Mouse (Mus musculus) adrenal gland, postnatal 25 days (tissue): ENCODE results near the gene Sae1. TPM values are rescaled to one million over a fixed set of nuclear protein-coding genes. Genes with fewer than 3 reads are reported as not detected.

ENCODE experiments used
- DNase-seq: peaks from one replicate; pipeline ENCODE4 v3.0.0; 2021; ENCODE audit warnings: mixed read lengths
- total RNA-seq: library from RNA; stranded (reverse); gene quantifications from 2 replicates; pipeline ENCODE4 v1.2.3, GENCODE M21; 2021

Gene Sae1
- total RNA-seq, 1 experiment from 2014 or later: 74.1 TPM

DNA sequence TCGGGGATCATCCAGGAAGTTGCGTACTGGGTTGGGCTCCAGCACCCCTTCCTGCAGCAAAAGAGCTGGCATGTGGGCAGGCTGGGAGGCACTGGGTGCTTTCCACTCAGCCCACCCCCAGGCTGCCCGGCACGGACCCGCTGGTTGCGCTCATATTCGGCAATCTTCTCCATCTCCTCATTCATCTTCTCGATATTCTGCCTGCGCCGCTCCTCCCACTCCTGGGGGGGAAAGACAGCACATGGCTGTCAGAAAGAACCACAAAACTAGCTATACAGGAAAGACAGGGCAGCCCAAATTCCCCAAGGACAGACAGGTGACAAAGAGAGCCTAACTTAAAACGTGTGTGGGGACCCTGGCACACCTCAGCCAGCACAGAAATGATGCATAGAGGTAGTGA is 106.9 kb downstream of the Sae1 start:
- no peak for DNase-seq

DNA sequence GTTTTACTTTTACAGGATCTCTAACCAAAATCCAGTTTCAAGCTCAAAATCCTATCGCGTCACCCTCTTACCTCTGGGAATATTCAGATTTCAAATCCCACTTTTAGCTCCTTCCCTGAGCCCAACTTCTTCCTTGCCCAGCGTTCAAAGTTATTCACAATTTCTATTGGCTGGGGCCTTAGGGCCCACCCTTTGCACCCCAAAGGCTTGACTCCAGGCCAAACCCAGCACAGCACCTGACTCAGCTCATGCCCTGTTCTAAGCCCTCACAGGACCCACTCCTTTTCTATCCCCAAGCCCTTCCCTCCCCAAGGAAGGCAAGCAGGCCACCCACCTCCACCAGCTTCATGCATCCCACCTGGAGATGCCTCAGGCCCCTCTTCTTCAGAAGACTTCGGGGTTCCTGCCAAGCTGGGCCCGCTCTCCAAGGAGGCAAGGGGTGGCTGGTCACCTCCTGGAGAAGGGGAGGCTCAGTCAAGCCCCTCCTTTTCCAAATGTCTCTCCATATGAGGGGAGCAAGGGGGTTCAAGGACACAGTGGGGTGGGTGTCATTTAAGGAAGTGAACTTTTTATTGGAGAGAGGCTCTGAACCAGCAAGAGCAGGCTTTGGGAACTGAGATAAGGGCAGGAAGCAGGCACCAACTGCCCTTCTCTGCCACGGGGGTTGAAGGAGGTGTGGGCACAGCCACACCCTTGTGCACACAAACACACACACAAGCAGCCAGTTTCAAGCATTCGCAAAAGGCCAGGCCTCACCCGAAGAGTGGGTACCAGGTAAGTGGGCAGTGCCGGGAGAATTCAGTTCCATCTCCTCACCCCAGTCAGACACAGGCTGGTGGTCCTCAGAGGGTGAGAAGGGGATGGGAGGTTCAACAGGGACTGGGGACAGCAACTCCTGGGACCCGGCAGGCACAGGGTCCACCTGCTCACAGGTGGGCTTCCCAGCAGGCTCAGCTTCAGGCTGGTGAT is 112.4 kb downstream of the Sae1 start:
- no peak for DNase-seq

DNA sequence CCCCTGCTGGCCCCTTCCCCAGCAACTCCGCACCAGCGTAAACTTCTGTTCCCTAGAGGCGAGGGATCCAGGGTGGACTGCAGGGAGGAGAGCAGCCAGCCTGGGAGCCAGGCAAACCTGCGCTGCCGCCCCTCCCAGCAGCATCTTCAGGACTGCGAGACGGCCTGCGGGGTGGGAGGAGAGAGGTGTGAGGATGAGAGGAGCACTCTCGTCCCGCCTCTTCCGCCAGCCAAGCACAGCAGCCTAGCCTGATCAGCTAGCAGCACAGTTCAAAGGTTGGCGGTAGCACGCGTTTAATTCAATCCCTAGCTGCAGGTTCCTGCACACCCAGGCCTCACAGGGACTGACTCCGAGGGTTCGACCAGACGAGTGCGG is 113.9 kb downstream of the Sae1 start:
- DNase-seq: peak; percentile 64

DNA sequence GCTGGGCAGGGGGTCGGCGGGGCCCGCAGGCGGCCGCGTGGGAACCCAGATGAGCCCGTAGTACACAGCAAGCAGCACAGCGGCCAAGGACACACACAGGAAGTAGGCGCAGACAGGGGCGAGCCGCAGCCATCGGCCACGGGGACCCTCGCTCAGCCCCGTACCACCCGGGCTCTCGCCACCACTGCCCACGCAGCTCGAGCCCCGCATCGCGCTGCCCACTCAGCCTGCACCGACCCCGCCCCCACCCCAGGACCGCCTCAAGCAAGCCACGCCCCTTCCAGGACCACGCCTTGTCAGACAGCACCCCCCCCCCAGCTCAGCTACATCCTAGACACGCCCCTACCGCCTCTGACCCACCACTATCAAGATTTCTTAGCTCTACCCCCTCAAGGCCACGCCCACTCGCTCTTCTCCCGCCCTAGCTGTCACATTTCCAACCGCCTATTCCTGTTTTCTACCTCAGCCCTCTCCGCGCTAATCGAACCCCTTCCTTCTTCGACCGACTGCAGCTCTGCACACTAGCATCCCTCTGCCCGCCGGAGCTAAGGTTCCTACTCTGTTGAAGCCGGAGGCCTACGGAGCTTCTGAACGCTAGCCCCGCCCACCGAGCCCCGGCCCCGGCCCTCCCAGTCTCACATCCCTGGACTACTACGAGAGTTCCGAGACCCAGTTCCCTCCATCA is 114.4 kb downstream of the Sae1 start, which contains the start of gene Inafm1:
TSS of gene Inafm1 (minus strand) at position 537 of the 685 bp plus-strand sequence.
- peak; percentile 87 for DNase-seq

DNA sequence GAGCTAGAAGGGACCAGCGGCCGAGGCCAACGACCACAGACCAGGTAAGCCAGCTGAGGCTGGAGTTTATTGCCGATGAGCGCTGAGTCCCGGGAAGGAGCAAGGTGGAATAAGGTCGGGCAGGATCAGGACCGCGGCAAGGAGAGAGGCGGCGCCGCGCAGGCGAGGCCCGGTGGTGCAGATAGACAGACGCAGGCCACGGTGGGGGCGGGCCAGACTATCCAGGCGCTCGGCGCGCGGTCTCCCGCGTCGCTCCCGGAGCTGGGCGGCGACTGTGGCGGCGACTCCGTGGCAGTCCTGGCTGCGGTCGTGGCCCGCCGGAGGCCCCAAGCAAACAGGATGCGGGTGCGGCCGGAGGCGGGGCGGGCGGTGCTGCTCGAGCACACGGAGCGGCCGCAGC is 114.9 kb downstream of the Sae1 start:
- peak; percentile 80 for DNase-seq

DNA sequence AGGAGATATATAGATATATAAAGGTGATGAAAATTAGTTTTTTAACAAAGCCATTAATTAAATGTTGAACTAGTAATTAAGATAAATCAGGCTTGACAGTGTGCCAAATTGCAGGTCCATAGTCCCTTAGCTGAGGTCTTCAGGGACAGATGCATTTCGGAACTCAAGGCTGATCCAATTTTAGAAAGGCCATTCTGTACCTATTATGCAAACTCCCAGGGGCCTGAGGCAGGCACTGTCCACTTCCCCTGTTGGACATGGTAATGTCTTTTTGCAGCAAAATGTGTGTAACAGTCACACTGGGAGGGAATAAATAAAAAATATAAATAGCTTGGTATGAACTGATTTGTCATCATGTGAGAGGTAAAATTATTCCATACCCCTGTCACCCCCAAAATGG is 116.5 kb downstream of the Sae1 start:
- no peak for DNase-seq

Other genes starting within 250 kb of the Sae1 start
- gene Meis3, start 212.7 kb downstream of the Sae1 start, total RNA-seq: 10.9 and 12.9 TPM in 2 replicates
- gene Dhx34, start 165.8 kb downstream of the Sae1 start, total RNA-seq: 14.1 and 20.3 TPM in 2 replicates
- 0.24 TPM in 1 of 2 replicates, not detected in the other for gene C5ar2, start 143.7 kb downstream of the Sae1 start, total RNA-seq
- 2.0 and 3.2 TPM in 2 replicates for gene C5ar1, start 128.3 kb downstream of the Sae1 start, total RNA-seq
- gene Inafm1, start 114.2 kb downstream of the Sae1 start, total RNA-seq: 15.6 and 26.0 TPM in 2 replicates
- gene Ccdc9, start 101.0 kb downstream of the Sae1 start, total RNA-seq: 83.5 and 93.6 TPM in 2 replicates
- 6.8 and 11.5 TPM in 2 replicates for gene Bbc3, start 79.4 kb downstream of the Sae1 start, total RNA-seq
- 47.1 and 57.3 TPM in 2 replicates for gene Zc3h4, start 13.1 kb upstream of the Sae1 start, total RNA-seq
- gene Tmem160, start 65.0 kb upstream of the Sae1 start, total RNA-seq: 62.2 and 70.3 TPM in 2 replicates
- gene Npas1, start 89.9 kb upstream of the Sae1 start, total RNA-seq: not detected in 2 replicates
- gene Arhgap35, start 227.2 kb upstream of the Sae1 start, total RNA-seq: 74.8 and 76.1 TPM in 2 replicates